Mouse (Mus musculus) ES-E14 (cell line): Measurements from ENCODE around the gene G3bp1.

Source experiments
- HCFC1 ChIP-seq: IDR thresholded peaks from 2 replicates; pipeline ENCODE4 v1.6.1; 2012; ENCODE audit warnings: low read length, inconsistent platforms, borderline replicate concordance; ENCODE audit not compliant: insufficient read depth
- MAFK ChIP-seq: IDR thresholded peaks from 2 replicates; pipeline ENCODE4 v1.6.1; 2014; ENCODE audit warnings: mild to moderate bottlenecking, low read depth, low read length, inconsistent platforms; ENCODE audit not compliant: insufficient read depth
- ZC3H11A ChIP-seq: IDR thresholded peaks from 2 replicates; pipeline ENCODE4 v1.6.1; 2012; ENCODE audit warnings: low read depth, mild to moderate bottlenecking, inconsistent platforms, low read length, borderline replicate concordance

DNA sequence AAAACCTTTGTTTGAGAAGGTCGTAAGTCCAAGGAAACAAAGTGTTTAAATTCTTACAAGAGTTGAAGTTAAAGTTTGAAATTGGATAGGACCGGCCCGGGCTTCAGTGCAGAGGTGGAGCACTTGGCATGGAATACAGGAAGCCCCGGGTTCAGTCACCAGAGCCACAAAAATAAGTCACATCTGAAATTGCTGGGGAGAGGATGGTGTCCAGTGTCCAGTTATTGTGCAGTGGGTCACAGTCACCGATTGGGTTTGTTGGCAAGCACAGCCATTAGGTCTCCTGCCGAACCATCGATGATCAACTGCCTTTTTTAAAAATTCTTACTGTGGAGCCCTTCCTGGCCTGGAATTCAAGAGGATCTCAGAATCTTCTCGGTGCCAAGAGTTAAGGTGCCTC is 1.3 kb downstream of the G3bp1 start:
- TF ChIP-seq HCFC1 (no peak), MAFK (no peak), ZC3H11A (no peak)
